Mouse (Mus musculus) lung, postnatal 0 days (tissue): ENCODE measurements at regions not wholly inside any gene's neighbourhood (a gene's known extent, or its start where the extent isn't known, plus 50 kb on each side); places are given as distances from the start of the nearest gene placed in this dataset.

Experiments used
- ATAC-seq: fragments of 200-750 bp; cut with Nextera tagmentation; 2 replicates; pipeline ENCODE4 v1.8.0; 2017; ENCODE audit warnings: moderate library complexity
- DNase-seq: peaks from one replicate; pipeline ENCODE4 v3.0.0-alpha.2; 2016; ENCODE audit warnings: low spot score
- H3K27ac ChIP-seq: fragments of 300-500 bp; sonication (generic); 2 replicates; pipeline ENCODE4 v1.5.1; 2014; ENCODE audit warnings: antibody characterized with exemption, mild to moderate bottlenecking, low read length, mixed read lengths
- H3K27me3 ChIP-seq: fragments of 300-500 bp; sonication (generic); replicated peaks from 2 replicates; pipeline ENCODE4 v1.6.1; 2014; ENCODE audit warnings: low read length, mixed read lengths; ENCODE audit not compliant: insufficient read depth
- H3K36me3 ChIP-seq: fragments of 300-500 bp; sonication (generic); 2 replicates; pipeline ENCODE4 v1.6.1; 2014; ENCODE audit warnings: low read length, mixed read lengths; ENCODE audit not compliant: insufficient read depth
- H3K4me1 ChIP-seq: fragments of 300-500 bp; sonication (generic); 2 replicates; pipeline ENCODE4 v1.6.1; 2014; ENCODE audit warnings: antibody characterized with exemption, low read depth, low read length, mixed read lengths; ENCODE audit not compliant: insufficient read depth
- H3K4me2 ChIP-seq: fragments of 300-500 bp; sonication (generic); replicated peaks from 2 replicates; pipeline ENCODE4 v1.6.1; 2014; ENCODE audit warnings: low read depth, mild to moderate bottlenecking, low read length, moderate library complexity, mixed read lengths
- H3K4me3 ChIP-seq: fragments of 300-500 bp; sonication (generic); 2 replicates; pipeline ENCODE4 v1.5.1; 2014; ENCODE audit warnings: low read depth, low read length
- H3K9ac ChIP-seq: fragments of 300-500 bp; sonication (generic); replicated peaks from 2 replicates; pipeline ENCODE4 v1.6.1; 2014; ENCODE audit warnings: low read depth, mild to moderate bottlenecking
- H3K9me3 ChIP-seq: fragments of 300-500 bp; sonication (generic); 2 replicates; pipeline ENCODE4 v1.6.1; 2016; ENCODE audit warnings: low read length, mixed read lengths
- CTCF ChIP-seq: IDR thresholded peaks from 2 replicates; pipeline ENCODE4 v1.5.1; 2016; ENCODE audit warnings: antibody characterized with exemption, mild to moderate bottlenecking
- EP300 ChIP-seq: IDR thresholded peaks from 2 replicates; pipeline ENCODE4 v1.6.1; 2016; ENCODE audit warnings: antibody characterized with exemption, mild to moderate bottlenecking, control low read depth
- WGBS: fragments of 180-500 bp; shearing (Covaris S2); extraction: QIAGEN DNeasy Blood & Tissue Kit; methylation state at CpG from one replicate; pipeline ENCODE4 v1.1.7; 2014; 5-methylcytosine and 5-hydroxymethylcytosine counted together

GRCm38 (mm10) chr2:147307488-147308386, 54.0 kb upstream of the Pax1 start:
- H3K36me3 ChIP-seq = no peaks in the 10 kb centered on the region
- H3K27ac ChIP-seq = no peak overlapping the region
- H3K27me3 ChIP-seq = no peaks in the 10 kb centered on the region
- no peaks in the 10 kb centered on the region for H3K9me3 ChIP-seq
- H3K4me3 ChIP-seq = no peak overlapping the region
- ATAC-seq (peak; percentile 71), DNase-seq (peak; percentile 78)
- 20% methylated on average over 12 of the region's 12 CpGs for WGBS
- no peak overlapping the region for H3K9ac ChIP-seq
- TF ChIP-seq CTCF (peak; percentile 96), EP300 (no peak)
- no peaks in the 10 kb centered on the region for H3K4me1 ChIP-seq
- H3K4me2 ChIP-seq = no peak overlapping the region

GRCm38 (mm10) chr2:147306728-147307127, 55.0 kb upstream of the Pax1 start:
- H3K4me1 ChIP-seq = no peaks in the 10 kb centered on the region
- WGBS = 34% methylated on average over 6 of the region's 6 CpGs
- no peak for DNase-seq
- no peak overlapping the region for H3K9ac ChIP-seq
- no peak overlapping the region for H3K4me3 ChIP-seq
- no peak overlapping the region for H3K4me2 ChIP-seq
- no peaks in the 10 kb centered on the region for H3K36me3 ChIP-seq
- no peaks in the 10 kb centered on the region for H3K27me3 ChIP-seq
- TF ChIP-seq CTCF (no peak), EP300 (no peak)
- H3K27ac ChIP-seq = no peak overlapping the region
- no peak for ATAC-seq
- H3K9me3 ChIP-seq = no peaks in the 10 kb centered on the region

- Histone ChIP-seq H3K27me3 (no peaks in the 10 kb centered on the region), H3K9ac (no peak overlapping the region), H3K4me3 (no peak overlapping the region), H3K4me1 (no peaks in the 10 kb centered on the region), H3K4me2 (no peak overlapping the region), H3K36me3 (no peaks in the 10 kb centered on the region), H3K27ac (no peak overlapping the region), H3K9me3 (no peaks in the 10 kb centered on the region)
- WGBS = 30% methylated on average over 5 of the region's 5 CpGs
- DNase-seq (peak; percentile 71), ATAC-seq (no peak)
- TF ChIP-seq EP300 = no peak
- TF ChIP-seq CTCF = peak; percentile 81
Measured at GRCm38 (mm10) chr2:147305262-147305661, 56.5 kb upstream of the Pax1 start.

- Histone ChIP-seq H3K9ac (no peak overlapping the region), H3K27me3 (no peaks in the 10 kb centered on the region), H3K36me3 (no peaks in the 10 kb centered on the region), H3K4me1 (0 out of 2 replicates have a peak, but pooled peaks cover 3% of the 10 kb centered on the region), H3K27ac (no peak overlapping the region), H3K4me2 (no peak overlapping the region), H3K9me3 (no peaks in the 10 kb centered on the region), H3K4me3 (no peak overlapping the region)
- no peak for DNase-seq
- TF ChIP-seq CTCF (no peak), EP300 (no peak)
- no peak for ATAC-seq
- WGBS = 95% methylated on average over 1 of the region's 1 CpGs
Measured at GRCm38 (mm10) chr2:147300503-147300902, 61.2 kb upstream of the Pax1 start.

GRCm38 (mm10) chr2:147299359-147299758, 62.4 kb upstream of the Pax1 start:
- Histone ChIP-seq H3K9ac (no peak overlapping the region), H3K36me3 (no peaks in the 10 kb centered on the region), H3K27ac (no peak overlapping the region), H3K9me3 (no peaks in the 10 kb centered on the region), H3K4me2 (no peak overlapping the region), H3K4me1 (0 out of 2 replicates have a peak, but pooled peaks cover 3% of the 10 kb centered on the region), H3K4me3 (no peak overlapping the region), H3K27me3 (no peaks in the 10 kb centered on the region)
- ATAC-seq (no peak), DNase-seq (peak; percentile 10)
- TF ChIP-seq EP300 = no peak
- TF ChIP-seq CTCF = no peak
- 68% methylated on average over 3 of the region's 3 CpGs for WGBS

GRCm38 (mm10) chr2:147298499-147298896, 63.2 kb upstream of the Pax1 start:
- H3K36me3 ChIP-seq = no peaks in the 10 kb centered on the region
- H3K9me3 ChIP-seq = no peaks in the 10 kb centered on the region
- TF ChIP-seq CTCF = no peak
- no peak for TF ChIP-seq EP300
- WGBS = 8% methylated on average over 7 of the region's 7 CpGs
- H3K27me3 ChIP-seq = no peaks in the 10 kb centered on the region
- 0 out of 2 replicates have a peak, but pooled peaks cover 3% of the 10 kb centered on the region for H3K4me1 ChIP-seq
- H3K9ac ChIP-seq = no peak overlapping the region
- no peak overlapping the region for H3K27ac ChIP-seq
- H3K4me2 ChIP-seq = no peak overlapping the region
- ATAC-seq (peak; percentile 82), DNase-seq (peak; percentile 54)
- no peak overlapping the region for H3K4me3 ChIP-seq
